Mouse (Mus musculus) hindbrain, embryonic 15.5 days (tissue): ENCODE measurements around the gene Elfn1. TPM values are rescaled to one million over a fixed set of nuclear protein-coding genes. Genes with fewer than 3 reads are reported as not detected.

ENCODE experiments used
- ATAC-seq: fragments of 200-750 bp; cut with Nextera tagmentation; 2 replicates; pipeline ENCODE4 v1.8.0; 2017; ENCODE audit warnings: low read depth, moderate number of reproducible peaks, moderate TSS enrichment; ENCODE audit not compliant: low FRiP score
- H3K27ac ChIP-seq: fragments of 300-500 bp; sonication (generic); replicated peaks from 2 replicates; pipeline ENCODE4 v1.5.1; 2015; ENCODE audit warnings: mild to moderate bottlenecking, inconsistent platforms
- H3K27me3 ChIP-seq: fragments of 300-500 bp; sonication (generic); 2 replicates; pipeline ENCODE4 v1.6.1; 2015; ENCODE audit warnings: control low read depth, inconsistent platforms
- H3K36me3 ChIP-seq: fragments of 300-500 bp; sonication (generic); 2 replicates; pipeline ENCODE4 v1.6.1; 2015; ENCODE audit warnings: control low read depth, inconsistent platforms
- H3K4me1 ChIP-seq: fragments of 300-500 bp; sonication (generic); replicated peaks from 2 replicates; pipeline ENCODE4 v1.6.1; 2015; ENCODE audit warnings: control low read depth, inconsistent platforms
- H3K4me2 ChIP-seq: fragments of 300-500 bp; sonication (generic); 2 replicates; pipeline ENCODE4 v1.6.1; 2015; ENCODE audit warnings: moderate library complexity, mild to moderate bottlenecking, inconsistent platforms
- H3K4me3 ChIP-seq: fragments of 300-500 bp; sonication (generic); 2 replicates; pipeline ENCODE4 v1.5.1; 2015; ENCODE audit warnings: mild to moderate bottlenecking, inconsistent platforms
- H3K9ac ChIP-seq: fragments of 300-500 bp; sonication (generic); 2 replicates; pipeline ENCODE4 v1.6.1; 2015; ENCODE audit warnings: inconsistent platforms
- H3K9me3 ChIP-seq: fragments of 300-500 bp; sonication (generic); 2 replicates; pipeline ENCODE4 v1.6.1; 2016; ENCODE audit warnings: control low read depth, inconsistent platforms
- WGBS: fragments of 180-500 bp; shearing (Covaris S2); methylation state at CpG from one replicate; pipeline ENCODE4 v1.1.7; 2015; 5-methylcytosine and 5-hydroxymethylcytosine counted together
- polyA plus RNA-seq: library from polyadenylated mRNA; unstranded; fragments of >200 nt; fragmentation: Nextera tagmentation; extraction: Ambion mirVana; gene quantifications from 2 replicates; pipeline ENCODE4 v1.2.1, GENCODE M21; 2015

Elfn1 gene
- polyA plus RNA-seq, 1 experiment from 2014 or later, result 3.9 TPM

DNA sequence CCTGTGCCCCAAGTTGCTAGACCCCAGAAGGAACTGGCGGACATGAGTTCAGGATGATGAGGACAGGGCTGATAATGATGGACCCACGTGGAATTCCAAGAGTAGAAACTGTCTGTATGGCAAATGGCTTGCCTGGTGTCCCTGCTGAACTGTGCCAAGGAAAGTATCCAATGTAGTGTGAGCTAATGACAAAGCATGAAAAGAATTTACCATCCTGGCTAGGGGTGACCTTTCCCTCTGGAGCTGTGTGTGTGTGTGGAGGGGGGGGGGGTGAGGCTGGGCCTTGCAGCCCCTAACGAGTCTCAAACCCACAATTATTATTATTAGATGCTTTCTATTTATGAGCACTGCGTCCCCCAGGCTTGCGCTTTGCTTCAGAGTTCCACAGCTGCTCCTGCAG lies 105.9 kb downstream of the Elfn1 start:
- H3K36me3 ChIP-seq, result no peaks in the 10 kb centered on the region
- no peak overlapping the region for H3K27ac ChIP-seq
- no peak overlapping the region for H3K4me3 ChIP-seq
- no peak overlapping the region for H3K4me2 ChIP-seq
- H3K9me3 ChIP-seq, result no peaks in the 10 kb centered on the region
- no peak for ATAC-seq
- H3K4me1 ChIP-seq, result peaks cover 8% of the 10 kb centered on the region
- H3K9ac ChIP-seq, result no peak overlapping the region
- 61% methylated on average over 5 of the region's 5 CpGs for WGBS
- H3K27me3 ChIP-seq, result no peaks in the 10 kb centered on the region

DNA sequence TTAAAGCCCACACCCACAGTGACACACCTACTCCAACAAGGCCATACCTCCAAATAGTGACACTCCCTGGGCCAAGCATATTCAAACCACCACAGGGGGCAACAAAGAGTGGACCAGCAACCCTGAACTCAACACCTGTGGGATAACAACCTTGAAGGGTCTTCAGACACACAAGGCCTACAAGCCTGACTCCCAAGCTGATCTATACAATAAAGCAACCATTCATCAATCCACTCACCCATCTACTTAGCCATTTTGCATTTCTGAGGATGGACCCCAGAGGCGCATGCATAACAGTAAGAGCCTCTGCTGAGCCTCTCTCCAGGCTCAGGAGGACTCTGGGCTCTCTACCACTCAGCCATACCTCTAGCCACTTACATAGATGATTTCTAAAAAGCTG lies 109.2 kb downstream of the Elfn1 start:
- no peak overlapping the region for H3K27ac ChIP-seq
- WGBS, result 100% methylated on average over 1 of the region's 1 CpGs

DNA sequence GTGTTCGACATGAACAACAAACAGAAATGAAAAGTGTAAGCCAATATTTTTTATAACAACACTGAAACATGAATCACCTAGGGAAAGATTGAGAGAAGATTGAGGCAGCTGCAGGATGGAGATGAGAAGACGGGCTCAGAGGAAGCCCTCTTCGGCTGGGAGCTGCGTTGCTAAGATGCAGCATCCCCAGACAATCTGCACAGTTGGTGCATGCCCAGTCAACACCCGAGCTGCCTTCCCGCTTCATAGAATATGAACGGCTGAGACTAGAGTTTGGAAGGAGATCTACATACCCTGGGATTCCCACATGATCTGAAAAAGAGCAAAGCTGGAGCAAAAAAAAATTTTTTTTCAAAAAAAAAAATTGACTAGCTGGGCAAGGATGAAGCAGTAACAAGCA lies 111.0 kb downstream of the Elfn1 start:
- Histone ChIP-seq H3K36me3 (no peaks in the 10 kb centered on the region), H3K27ac (no peak overlapping the region), H3K4me2 (no peak overlapping the region), H3K4me3 (no peak overlapping the region), H3K27me3 (no peaks in the 10 kb centered on the region), H3K9me3 (no peaks in the 10 kb centered on the region), H3K4me1 (peaks cover 34% of the 10 kb centered on the region), H3K9ac (no peak overlapping the region)
- ATAC-seq, result no peak
- WGBS, result 66% methylated on average over 7 of the region's 7 CpGs

More for the DNA sequence above, 109.2 kb downstream of the Elfn1 start:
- no peaks in the 10 kb centered on the region for H3K27me3 ChIP-seq
- H3K36me3 ChIP-seq, result no peaks in the 10 kb centered on the region
- ATAC-seq, result no peak
- no peak overlapping the region for H3K9ac ChIP-seq
- peaks cover 15% of the 10 kb centered on the region for H3K4me1 ChIP-seq
- no peak overlapping the region for H3K4me2 ChIP-seq
- no peaks in the 10 kb centered on the region for H3K9me3 ChIP-seq
- no peak overlapping the region for H3K4me3 ChIP-seq

DNA sequence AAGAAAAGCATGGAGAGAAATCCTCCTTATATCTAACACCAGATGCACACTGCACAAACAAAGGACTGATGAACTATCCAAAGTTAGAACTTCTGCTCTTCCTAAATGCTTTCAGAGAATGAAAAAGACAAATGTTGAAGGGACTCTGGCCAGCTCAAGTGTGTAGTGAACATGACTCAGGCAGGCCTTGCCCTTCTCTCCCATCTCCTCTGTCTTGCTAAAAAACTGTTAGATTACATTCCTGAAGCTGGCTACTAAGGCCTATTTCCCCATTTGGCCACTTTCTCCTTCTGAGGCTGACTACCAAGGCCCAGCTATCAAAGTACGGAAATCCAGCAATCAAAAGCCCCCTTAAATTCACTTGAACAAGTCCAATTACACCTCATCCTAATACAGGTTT lies 111.9 kb downstream of the Elfn1 start:
- Histone ChIP-seq H3K4me2 (no peak overlapping the region), H3K27ac (no peak overlapping the region), H3K4me3 (no peak overlapping the region), H3K9ac (no peak overlapping the region), H3K36me3 (no peaks in the 10 kb centered on the region), H3K4me1 (peaks cover 38% of the 10 kb centered on the region), H3K9me3 (no peaks in the 10 kb centered on the region), H3K27me3 (no peaks in the 10 kb centered on the region)
- no peak for ATAC-seq
- 96% methylated on average over 1 of the region's 1 CpGs for WGBS

DNA sequence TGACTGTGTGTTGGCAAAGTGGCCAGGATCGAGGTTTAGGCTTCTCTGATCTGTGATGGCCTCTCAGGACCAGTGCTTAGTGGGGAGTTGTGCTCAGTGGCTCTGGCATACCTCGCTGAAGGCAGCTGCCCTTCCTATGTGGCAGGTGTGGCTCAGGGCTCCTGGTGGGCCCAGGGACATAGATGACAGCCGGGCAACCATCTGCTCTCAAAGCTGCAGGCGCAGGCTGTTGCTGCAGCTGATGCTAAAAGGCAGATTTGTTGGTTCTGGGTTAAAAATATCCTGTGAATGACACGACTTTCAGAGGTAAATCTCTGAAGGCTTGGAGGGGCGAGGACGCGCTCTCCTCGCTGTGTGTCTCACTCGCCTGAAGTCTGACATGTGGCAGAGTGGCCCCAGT lies 114.0 kb downstream of the Elfn1 start:
- 64% methylated on average over 10 of the region's 10 CpGs for WGBS
- Histone ChIP-seq H3K4me1 (peaks cover 41% of the 10 kb centered on the region), H3K27ac (no peak overlapping the region), H3K4me3 (no peak overlapping the region), H3K36me3 (no peaks in the 10 kb centered on the region), H3K9me3 (no peaks in the 10 kb centered on the region), H3K27me3 (peaks cover 4% of the 10 kb centered on the region; the same call in 1 of the 2 replicates), H3K4me2 (no peak overlapping the region), H3K9ac (no peak overlapping the region)
- no peak for ATAC-seq

DNA sequence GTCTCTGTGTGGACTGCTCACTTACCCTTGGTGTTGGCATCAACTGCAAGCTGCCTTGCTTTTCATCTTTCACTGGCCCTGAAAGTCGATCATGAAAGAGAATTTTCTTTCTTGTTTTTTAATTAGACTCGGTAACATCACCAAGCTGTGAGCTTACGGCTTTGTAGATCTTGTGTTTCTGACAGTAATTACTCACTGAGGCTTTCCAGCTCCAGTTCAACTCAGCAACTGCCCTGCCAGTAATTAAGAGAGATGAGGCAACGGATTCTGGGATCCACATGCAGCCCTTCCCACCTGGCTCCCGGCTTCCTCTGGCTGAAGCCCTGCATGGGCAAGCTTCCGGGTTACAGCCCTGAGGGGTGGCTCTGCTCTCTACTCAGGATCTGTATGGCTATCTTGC lies 115.1 kb downstream of the Elfn1 start:
- Histone ChIP-seq H3K27ac (no peak overlapping the region), H3K9me3 (no peaks in the 10 kb centered on the region), H3K4me3 (no peak overlapping the region), H3K27me3 (peaks cover 4% of the 10 kb centered on the region; the same call in 1 of the 2 replicates), H3K4me2 (no peak overlapping the region), H3K36me3 (no peaks in the 10 kb centered on the region), H3K4me1 (peaks cover 41% of the 10 kb centered on the region), H3K9ac (no peak overlapping the region)
- no peak for ATAC-seq
- WGBS, result 58% methylated on average over 6 of the region's 6 CpGs

DNA sequence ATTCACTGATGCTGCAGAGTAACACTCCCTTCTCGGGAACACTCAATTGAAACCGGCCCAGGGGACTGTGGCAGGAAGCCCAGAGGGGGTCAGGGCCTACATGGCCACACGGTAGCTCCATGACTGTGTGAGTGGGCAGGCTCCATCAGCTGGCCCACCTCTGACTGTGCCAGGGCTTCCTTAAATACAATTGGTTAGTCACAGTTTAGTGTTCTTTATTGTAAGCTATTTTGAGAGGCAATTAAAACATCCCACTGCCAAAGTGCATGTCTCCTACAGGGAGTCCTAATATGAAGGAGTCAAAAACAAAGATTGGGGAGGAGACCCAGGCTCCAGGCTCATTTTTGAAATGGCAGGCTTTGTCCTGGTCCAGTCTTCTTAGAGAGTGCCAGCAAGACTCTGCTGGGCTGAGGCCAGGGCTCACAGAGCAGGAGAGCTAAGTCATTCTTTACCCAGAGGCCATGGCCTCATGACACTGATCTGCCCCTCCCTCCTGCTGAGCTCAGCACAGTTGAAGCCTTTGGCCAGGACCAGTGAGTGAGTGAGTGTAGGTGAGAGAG lies 116.3 kb downstream of the Elfn1 start:
- Histone ChIP-seq H3K9me3 (no peaks in the 10 kb centered on the region), H3K27ac (peak overlapping the region; percentile 26; the same call in 1 of the 2 replicates), H3K4me2 (no peak overlapping the region), H3K9ac (no peak overlapping the region), H3K4me1 (peaks cover 36% of the 10 kb centered on the region), H3K36me3 (no peaks in the 10 kb centered on the region), H3K4me3 (no peak overlapping the region), H3K27me3 (peaks cover 4% of the 10 kb centered on the region; the same call in 1 of the 2 replicates)
- ATAC-seq, result peak; percentile 92
- 8% methylated on average over 3 of the region's 3 CpGs for WGBS

Other genes with a start within 250 kb of the Elfn1 start
- 10.1 and 12.2 TPM in 2 replicates for gene Micall2, start 171.6 kb upstream of the Elfn1 start, polyA plus RNA-seq
- 30.0 and 30.3 TPM in 2 replicates for gene Ints1, start 132.3 kb upstream of the Elfn1 start, polyA plus RNA-seq
- gene Mafk, start 116.4 kb upstream of the Elfn1 start, polyA plus RNA-seq, result 11.7 and 13.5 TPM in 2 replicates
- 0.12 and 0.18 TPM in 2 replicates for gene Tmem184a, start 88.0 kb upstream of the Elfn1 start, polyA plus RNA-seq
- gene Gm26938, start 81.5 kb upstream of the Elfn1 start, polyA plus RNA-seq, result not detected in 2 replicates
- gene Psmg3, start 81.1 kb upstream of the Elfn1 start, polyA plus RNA-seq, result 67.4 and 71.0 TPM in 2 replicates